Mouse (Mus musculus): ENCODE data around the gene Rfx1. TPM values are rescaled to one million over a fixed set of nuclear protein-coding genes. Genes with fewer than 3 reads are reported as not detected.

The Rfx1 gene
- total and polyA plus RNA-seq, 3 experiments = 8.8 to 11.0 (median 9.5) TPM

- Histone ChIP-seq H3K27me3 (ENCODE audit: control insufficient read depth, insufficient read depth, low read length) (no peaks in the 10 kb centered on the region), H3K4me3 (no peak overlapping the region), H3K36me3 (ENCODE audit: control insufficient read depth, insufficient read depth, low read length) (no peaks in the 10 kb centered on the region), H3K27ac (no peak overlapping the region), H3K4me1 (ENCODE audit: control insufficient read depth, insufficient read depth, low read length) (peaks cover 2% of the 10 kb centered on the region), H3K79me2 (replicated peaks; ENCODE audit: control insufficient read depth, insufficient read depth, low read length) (no peaks in the 10 kb centered on the region), H3K9ac (ENCODE audit: low read depth, low read length) (no peak overlapping the region)
- WGBS = 44% methylated on average over 5 of the region's 5 CpGs
- DNase-seq = peak; percentile 56 to 68
- intact Hi-C loops (cut with DNase I) = loop anchor here (2.0 kb wide), 2 partner anchors 27 to 149 kb away; partner anchors contain the start of gene Gm10643
- TF ChIP-seq CTCF (IDR thresholded peaks at IDR 0.05) (no peak), POLR2A (IDR thresholded peaks at IDR 0.05; ENCODE audit: insufficient read depth, low read depth, low read length) (no peak), EP300 (IDR thresholded peaks at IDR 0.05; ENCODE audit: insufficient read depth, low read depth, low read length) (no peak)
These were observed 28.6 kb upstream of the Rfx1 start for GRCm38 (mm10) chr8:84038015-84038414.

- Histone ChIP-seq H3K36me3 (ENCODE audit: control insufficient read depth, insufficient read depth, low read length) (no peaks in the 10 kb centered on the region), H3K27ac (no peak overlapping the region), H3K4me1 (ENCODE audit: control insufficient read depth, insufficient read depth, low read length) (peaks cover 2% of the 10 kb centered on the region), H3K9ac (ENCODE audit: low read depth, low read length) (no peak overlapping the region), H3K79me2 (replicated peaks; ENCODE audit: control insufficient read depth, insufficient read depth, low read length) (no peaks in the 10 kb centered on the region), H3K4me3 (no peak overlapping the region), H3K27me3 (ENCODE audit: control insufficient read depth, insufficient read depth, low read length) (no peaks in the 10 kb centered on the region)
- TF ChIP-seq CTCF (IDR thresholded peaks at IDR 0.05) (peak; percentile 95), EP300 (IDR thresholded peaks at IDR 0.05; ENCODE audit: insufficient read depth, low read depth, low read length) (peak; percentile 48; the same call in 1 of the 2 replicates), POLR2A (IDR thresholded peaks at IDR 0.05; ENCODE audit: insufficient read depth, low read depth, low read length) (no peak)
- DNase-seq = peak; percentile 63 to 75
- 6% methylated on average over 5 of the region's 5 CpGs for WGBS
- intact Hi-C loops (cut with DNase I) = loop anchor here (1.0 to 2.0 kb wide), 3 partner anchors 26 to 318 kb away; partner anchors contain the start of gene Gm10643
These were observed 27.6 kb upstream of the Rfx1 start for GRCm38 (mm10) chr8:84039050-84039449.

- Histone ChIP-seq H3K27ac (peak within 1 kb of the TSS; percentile 58), H3K4me3 (peak within 1 kb of the TSS; percentile 61), H3K4me1 (ENCODE audit: control insufficient read depth, insufficient read depth, low read length) (peaks cover 2% of the 10 kb centered on the region), H3K36me3 (ENCODE audit: control insufficient read depth, insufficient read depth, low read length) (no peaks in the 10 kb centered on the region), H3K9ac (ENCODE audit: low read depth, low read length) (peak within 1 kb of the TSS; percentile 58), H3K27me3 (ENCODE audit: control insufficient read depth, insufficient read depth, low read length) (no peaks in the 10 kb centered on the region; the same call in 1 of the 2 replicates), H3K79me2 (replicated peaks; ENCODE audit: control insufficient read depth, insufficient read depth, low read length) (no peaks in the 10 kb centered on the region)
- peak; percentile 81 to 84 for DNase-seq
- intact Hi-C loops (cut with DNase I) = no loop called here
- 4% methylated on average over 40 of the region's 40 CpGs for WGBS
- TF ChIP-seq CTCF (IDR thresholded peaks at IDR 0.05) (peak; percentile 88), POLR2A (IDR thresholded peaks at IDR 0.05; ENCODE audit: insufficient read depth, low read depth, low read length) (0 out of 2 replicates have a peak, but pooled peaks have one; percentile 22), EP300 (IDR thresholded peaks at IDR 0.05; ENCODE audit: insufficient read depth, low read depth, low read length) (no peak)
These were observed 24.3 kb upstream of the Rfx1 start, which contains the start of gene Il27ra for GRCm38 (mm10) chr8:84042066-84042947. Gene Il27ra, minus strand, starts transcription at chr8:84042589.

DNA sequence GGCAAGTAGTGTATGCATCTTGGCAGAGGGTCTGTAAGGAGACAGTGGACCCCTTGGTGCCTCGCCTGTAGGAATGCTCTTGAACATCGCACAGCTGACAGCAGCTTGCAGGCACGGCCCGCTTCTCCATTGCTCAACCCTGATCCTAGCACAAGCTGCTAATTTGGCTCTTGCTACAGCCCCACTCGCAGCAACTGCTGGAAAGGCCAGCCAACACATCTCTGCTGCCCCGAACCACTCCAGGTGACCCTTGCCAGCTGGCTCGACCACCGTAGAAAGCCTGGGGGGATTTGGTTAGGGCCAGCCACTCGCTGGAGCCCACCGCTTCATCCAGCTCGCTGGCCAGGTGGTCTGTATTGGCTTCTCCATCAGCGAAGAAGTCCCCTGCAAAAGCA lies 23.7 kb upstream of the Rfx1 start:
- no peaks in the 10 kb centered on the region; the same call in 1 of the 2 replicates for H3K27me3 ChIP-seq (ENCODE audit: control insufficient read depth, insufficient read depth, low read length)
- peak overlapping the region; percentile 61 for H3K4me3 ChIP-seq
- H3K36me3 ChIP-seq (ENCODE audit: control insufficient read depth, insufficient read depth, low read length) = no peaks in the 10 kb centered on the region
- H3K27ac ChIP-seq = peak overlapping the region; percentile 58; the same call in 1 of the 2 replicates
- DNase-seq = peak; percentile 53 to 60
- H3K4me1 ChIP-seq (ENCODE audit: control insufficient read depth, insufficient read depth, low read length) = no peaks in the 10 kb centered on the region; the same call in 1 of the 2 replicates
- no peaks in the 10 kb centered on the region for H3K79me2 ChIP-seq (replicated peaks; ENCODE audit: control insufficient read depth, insufficient read depth, low read length)
- intact Hi-C loops (cut with DNase I) = loop anchor here (1.0 kb wide), 1 partner anchor 60 kb away; no protein-coding TSS in a partner anchor
- TF ChIP-seq EP300 (IDR thresholded peaks at IDR 0.05; ENCODE audit: insufficient read depth, low read depth, low read length) = no peak
- TF ChIP-seq CTCF (IDR thresholded peaks at IDR 0.05) = no peak
- no peak for TF ChIP-seq POLR2A (IDR thresholded peaks at IDR 0.05; ENCODE audit: insufficient read depth, low read depth, low read length)
- H3K9ac ChIP-seq (ENCODE audit: low read depth, low read length) = peak overlapping the region; percentile 58
- WGBS = 52% methylated on average over 12 of the region's 12 CpGs

DNA sequence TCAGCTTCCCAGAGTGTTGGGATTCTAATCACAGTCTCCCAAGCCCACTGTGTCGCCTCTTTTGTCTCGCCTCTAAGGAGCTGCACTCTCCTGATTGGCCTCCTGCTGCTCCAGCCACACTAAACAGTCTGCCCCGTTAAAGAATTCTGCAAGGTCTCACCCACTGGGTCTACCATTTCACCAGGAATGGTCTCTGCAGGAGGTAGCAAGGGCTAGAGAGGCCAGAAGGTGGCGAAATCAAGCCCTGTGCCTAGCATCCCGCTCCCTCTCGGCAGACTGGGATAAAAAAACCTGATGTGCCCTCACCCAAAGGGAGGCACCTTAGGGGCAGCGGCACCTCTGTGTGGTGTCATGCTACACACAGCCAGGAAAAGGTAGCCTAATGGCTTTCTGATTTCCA lies 22.5 kb upstream of the Rfx1 start:
- Histone ChIP-seq H3K4me1 (ENCODE audit: control insufficient read depth, insufficient read depth, low read length) (no peaks in the 10 kb centered on the region; the same call in 1 of the 2 replicates), H3K9ac (ENCODE audit: low read depth, low read length) (no peak overlapping the region), H3K27ac (no peak overlapping the region), H3K79me2 (replicated peaks; ENCODE audit: control insufficient read depth, insufficient read depth, low read length) (no peaks in the 10 kb centered on the region), H3K27me3 (ENCODE audit: control insufficient read depth, insufficient read depth, low read length) (no peaks in the 10 kb centered on the region; the same call in 1 of the 2 replicates), H3K36me3 (ENCODE audit: control insufficient read depth, insufficient read depth, low read length) (no peaks in the 10 kb centered on the region), H3K4me3 (no peak overlapping the region)
- no peak for DNase-seq
- intact Hi-C loops (cut with DNase I) = no loop called here
- TF ChIP-seq EP300 (IDR thresholded peaks at IDR 0.05; ENCODE audit: insufficient read depth, low read depth, low read length) (no peak), POLR2A (IDR thresholded peaks at IDR 0.05; ENCODE audit: insufficient read depth, low read depth, low read length) (no peak), CTCF (IDR thresholded peaks at IDR 0.05) (no peak)
- 50% methylated on average over 7 of the region's 7 CpGs for WGBS

All from heart, adult 2 months (tissue).